Mouse (Mus musculus) thymus, postnatal 25 days (tissue): ENCODE results near the gene Gtf2e1.

ENCODE experiments used
- DNase-seq: peaks from one replicate; pipeline ENCODE4 v3.0.0; 2022

Gene Gtf2e1

DNA sequence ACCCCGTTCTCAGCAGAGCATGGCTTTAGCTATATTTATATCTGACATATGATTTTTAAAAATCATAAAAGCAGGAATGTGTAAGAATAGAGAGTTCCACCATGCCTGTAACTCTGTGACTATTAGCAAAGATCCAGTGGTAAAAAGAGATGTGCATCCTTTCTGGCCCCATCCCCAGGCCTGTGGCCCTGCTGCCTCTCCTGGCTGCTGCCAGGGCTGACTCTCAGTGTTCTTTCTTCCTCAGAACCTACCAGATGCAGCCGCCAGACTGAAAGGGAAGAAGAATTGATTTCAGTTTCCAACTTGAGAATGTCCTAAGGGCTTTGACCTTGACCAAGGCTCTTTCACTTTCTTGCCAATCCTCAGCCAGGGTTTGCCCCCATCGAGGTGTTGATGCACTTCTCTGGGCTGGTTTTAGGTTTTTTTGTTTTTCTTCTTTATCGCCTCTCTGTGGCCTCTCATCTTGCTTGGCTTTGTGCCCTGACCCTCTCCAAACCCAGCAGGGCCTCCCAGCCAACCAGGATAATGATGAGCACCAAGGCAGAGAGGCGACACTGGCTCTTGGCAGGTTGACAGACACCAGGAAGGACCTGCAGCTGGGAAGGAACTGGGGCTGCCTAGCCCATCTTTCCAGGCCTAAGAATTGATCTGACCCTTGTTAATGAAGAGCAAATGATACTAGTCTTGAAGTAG, 66.8 kb downstream of the Gtf2e1 start:
- DNase-seq, result no peak

DNA sequence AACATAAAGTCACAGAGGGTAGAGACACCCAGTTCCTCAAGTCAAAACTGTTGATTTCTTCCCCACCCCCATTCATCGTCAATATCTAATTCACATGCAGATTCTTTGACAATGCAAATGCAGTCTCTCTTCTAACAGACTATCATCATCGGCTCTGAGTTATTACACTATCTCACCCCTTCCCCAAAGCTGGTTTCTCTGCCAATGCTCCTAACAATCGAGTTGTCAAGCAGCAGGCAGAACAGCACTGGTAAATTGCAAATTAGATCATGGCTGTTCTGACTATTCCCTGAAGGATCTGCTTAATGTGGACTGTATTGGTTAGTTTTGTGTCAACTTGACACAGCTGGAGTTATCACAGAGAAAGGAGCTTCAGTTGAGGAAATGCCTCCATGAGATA, 70.0 kb downstream of the Gtf2e1 start:
- no peak for DNase-seq

GRCm38 (mm10) chr16:37463981-37464380, 75.6 kb downstream of the Gtf2e1 start:
- DNase-seq, result no peak

- no peak for DNase-seq
Measured at GRCm38 (mm10) chr16:37462886-37463285, 76.7 kb downstream of the Gtf2e1 start.

GRCm38 (mm10) chr16:37461601-37462000, 78.0 kb downstream of the Gtf2e1 start:
- no peak for DNase-seq
